Mouse (Mus musculus) heart, embryonic 11.5 days (tissue): ENCODE data around the gene Mycl. TPM values are rescaled to one million over a fixed set of nuclear protein-coding genes. Genes with fewer than 3 reads are reported as not detected.

Source experiments
- ATAC-seq: fragments of 200-750 bp; cut with Nextera tagmentation; replicated peaks from 2 replicates; pipeline ENCODE4 v1.8.0; 2017; ENCODE audit warnings: moderate library complexity; ENCODE audit not compliant: insufficient number of reproducible peaks, low FRiP score, low TSS enrichment
- H3K27ac ChIP-seq: fragments of 300-500 bp; sonication (generic); 2 replicates; pipeline ENCODE4 v1.5.1; 2014; ENCODE audit warnings: mild to moderate bottlenecking, low read depth, low read length
- H3K27me3 ChIP-seq: fragments of 300-500 bp; sonication (generic); 2 replicates; pipeline ENCODE4 v1.6.1; 2014; ENCODE audit warnings: mild to moderate bottlenecking, low read length, mixed read lengths; ENCODE audit not compliant: control insufficient read depth, insufficient read depth
- H3K36me3 ChIP-seq: fragments of 300-500 bp; sonication (generic); 2 replicates; pipeline ENCODE4 v1.6.1; 2014; ENCODE audit warnings: mild to moderate bottlenecking, low read length, moderate library complexity, mixed read lengths; ENCODE audit not compliant: control insufficient read depth, insufficient read depth
- H3K4me1 ChIP-seq: fragments of 300-500 bp; sonication (generic); 2 replicates; pipeline ENCODE4 v1.6.1; 2014; ENCODE audit warnings: low read length; ENCODE audit not compliant: control insufficient read depth, insufficient read depth
- H3K4me2 ChIP-seq: fragments of 300-500 bp; sonication (generic); 2 replicates; pipeline ENCODE4 v1.6.1; 2014; ENCODE audit warnings: mild to moderate bottlenecking, moderate library complexity
- H3K4me3 ChIP-seq: fragments of 300-500 bp; sonication (generic); 2 replicates; pipeline ENCODE4 v1.5.1; 2014; ENCODE audit warnings: low read depth, low read length
- H3K9ac ChIP-seq: fragments of 300-500 bp; sonication (generic); 2 replicates; pipeline ENCODE4 v1.6.1; 2014; ENCODE audit warnings: mild to moderate bottlenecking, low read depth, low read length, moderate library complexity
- H3K9me3 ChIP-seq: fragments of 300-500 bp; sonication (generic); replicated peaks from 2 replicates; pipeline ENCODE4 v1.6.1; 2016; ENCODE audit warnings: low read length; ENCODE audit not compliant: control insufficient read depth
- WGBS: fragments of 180-500 bp; shearing (Covaris S2); extraction: QIAGEN DNeasy Blood & Tissue Kit; methylation state at CpG from one replicate; pipeline ENCODE4 v1.1.7; 2014; ENCODE audit not compliant: insufficient replicate concordance; 5-methylcytosine and 5-hydroxymethylcytosine counted together
- polyA plus RNA-seq: library from polyadenylated mRNA; unstranded; fragments of >200 nt; fragmentation: Nextera tagmentation; extraction: Ambion mirVana; gene quantifications from 2 replicates; pipeline ENCODE4 v1.2.1, GENCODE M21; 2014

Gene Mycl
- polyA plus RNA-seq, 1 experiment from 2014 or later, result 1.8 TPM

GRCm38 (mm10) chr4:122974976-122975520 is 20.4 kb upstream of the Mycl start:
- ATAC-seq, result no peak
- no peaks in the 10 kb centered on the region for H3K36me3 ChIP-seq
- no peak overlapping the region for H3K27ac ChIP-seq
- H3K4me1 ChIP-seq, result no peaks in the 10 kb centered on the region
- no peak overlapping the region for H3K4me2 ChIP-seq
- 80% methylated on average over 5 of the region's 5 CpGs for WGBS
- H3K27me3 ChIP-seq, result peaks cover 9% of the 10 kb centered on the region; the same call in 1 of the 2 replicates
- H3K9ac ChIP-seq, result no peak overlapping the region
- H3K4me3 ChIP-seq, result no peak overlapping the region
- H3K9me3 ChIP-seq, result no peaks in the 10 kb centered on the region

- Histone ChIP-seq H3K4me1 (peaks cover 5% of the 10 kb centered on the region), H3K9ac (no peak overlapping the region), H3K4me2 (no peak overlapping the region), H3K36me3 (no peaks in the 10 kb centered on the region), H3K27me3 (peaks cover 9% of the 10 kb centered on the region; the same call in 1 of the 2 replicates), H3K27ac (no peak overlapping the region), H3K9me3 (no peaks in the 10 kb centered on the region), H3K4me3 (no peak overlapping the region)
- ATAC-seq, result no peak
- 73% methylated on average over 4 of the region's 4 CpGs for WGBS
Measured at GRCm38 (mm10) chr4:122976885-122977284, 18.6 kb upstream of the Mycl start.

- peaks cover 18% of the 10 kb centered on the region for H3K27me3 ChIP-seq
- H3K36me3 ChIP-seq, result no peaks in the 10 kb centered on the region
- 82% methylated on average over 2 of the region's 2 CpGs for WGBS
- no peak overlapping the region for H3K4me2 ChIP-seq
- H3K4me3 ChIP-seq, result no peak overlapping the region
- ATAC-seq, result no peak
- H3K27ac ChIP-seq, result no peak overlapping the region
- peaks cover 5% of the 10 kb centered on the region for H3K4me1 ChIP-seq
- no peaks in the 10 kb centered on the region for H3K9me3 ChIP-seq
- H3K9ac ChIP-seq, result no peak overlapping the region
Measured at GRCm38 (mm10) chr4:122978850-122979249, 16.6 kb upstream of the Mycl start.

- H3K4me1 ChIP-seq, result peaks cover 5% of the 10 kb centered on the region
- no peaks in the 10 kb centered on the region for H3K36me3 ChIP-seq
- H3K9me3 ChIP-seq, result no peaks in the 10 kb centered on the region
- 74% methylated on average over 3 of the region's 3 CpGs for WGBS
- H3K27ac ChIP-seq, result no peak overlapping the region
- H3K9ac ChIP-seq, result no peak overlapping the region
- no peak for ATAC-seq
- peaks cover 25% of the 10 kb centered on the region for H3K27me3 ChIP-seq
- no peak overlapping the region for H3K4me3 ChIP-seq
- no peak overlapping the region for H3K4me2 ChIP-seq
Measured at GRCm38 (mm10) chr4:122979826-122980225, 15.6 kb upstream of the Mycl start.

- WGBS, result 70% methylated on average over 2 of the region's 2 CpGs
- H3K9ac ChIP-seq, result no peak overlapping the region
- no peak overlapping the region for H3K4me2 ChIP-seq
- H3K27me3 ChIP-seq, result peaks cover 25% of the 10 kb centered on the region
- H3K9me3 ChIP-seq, result no peaks in the 10 kb centered on the region
- no peak overlapping the region for H3K27ac ChIP-seq
- H3K4me3 ChIP-seq, result no peak overlapping the region
- H3K4me1 ChIP-seq, result peaks cover 5% of the 10 kb centered on the region
- 0 out of 2 replicates have a peak, but pooled peaks have one; percentile 29 for ATAC-seq
- no peaks in the 10 kb centered on the region for H3K36me3 ChIP-seq
Measured at GRCm38 (mm10) chr4:122980684-122981083, 14.8 kb upstream of the Mycl start.

GRCm38 (mm10) chr4:122981238-122981637 is 14.2 kb upstream of the Mycl start:
- no peaks in the 10 kb centered on the region for H3K9me3 ChIP-seq
- ATAC-seq, result no peak
- no peak overlapping the region for H3K4me2 ChIP-seq
- H3K4me1 ChIP-seq, result peaks cover 5% of the 10 kb centered on the region
- peaks cover 25% of the 10 kb centered on the region for H3K27me3 ChIP-seq
- 53% methylated on average over 7 of the region's 7 CpGs for WGBS
- H3K27ac ChIP-seq, result no peak overlapping the region
- H3K4me3 ChIP-seq, result no peak overlapping the region
- H3K36me3 ChIP-seq, result no peaks in the 10 kb centered on the region
- H3K9ac ChIP-seq, result no peak overlapping the region

GRCm38 (mm10) chr4:122981930-122982329 is 13.5 kb upstream of the Mycl start:
- H3K4me1 ChIP-seq, result peaks cover 5% of the 10 kb centered on the region
- ATAC-seq, result 0 out of 2 replicates have a peak, but pooled peaks have one; percentile 28
- WGBS, result 28% methylated on average over 3 of the region's 3 CpGs

GRCm38 (mm10) chr4:122982537-122982936 is 12.9 kb upstream of the Mycl start:
- H3K27ac ChIP-seq, result no peak overlapping the region
- H3K9me3 ChIP-seq, result no peaks in the 10 kb centered on the region
- H3K4me2 ChIP-seq, result no peak overlapping the region
- WGBS, result 74% methylated on average over 3 of the region's 3 CpGs
- no peak overlapping the region for H3K4me3 ChIP-seq
- H3K36me3 ChIP-seq, result no peaks in the 10 kb centered on the region
- peaks cover 8% of the 10 kb centered on the region for H3K4me1 ChIP-seq
- H3K27me3 ChIP-seq, result peaks cover 25% of the 10 kb centered on the region
- H3K9ac ChIP-seq, result no peak overlapping the region
- no peak for ATAC-seq

More at GRCm38 (mm10) chr4:122981930-122982329, 13.5 kb upstream of the Mycl start:
- Histone ChIP-seq H3K4me3 (no peak overlapping the region), H3K27me3 (peaks cover 25% of the 10 kb centered on the region), H3K4me2 (no peak overlapping the region), H3K36me3 (no peaks in the 10 kb centered on the region), H3K9me3 (no peaks in the 10 kb centered on the region), H3K27ac (no peak overlapping the region), H3K9ac (no peak overlapping the region)
